Mouse (Mus musculus) embryonic facial prominence, embryonic 14.5 days (tissue): Measurements from ENCODE around the gene Dus3l. TPM values are rescaled to one million over a fixed set of nuclear protein-coding genes. Genes with fewer than 3 reads are reported as not detected.

ENCODE experiments used
- ATAC-seq: fragments of 200-750 bp; cut with Nextera tagmentation; 2 replicates; pipeline ENCODE4 v1.8.0; 2017; ENCODE audit warnings: low read depth, moderate number of reproducible peaks, moderate TSS enrichment
- DNase-seq: peaks from one replicate; pipeline ENCODE4 v3.0.0-alpha.2; 2015; ENCODE audit warnings: low spot score
- H3K27ac ChIP-seq: fragments of 300-500 bp; sonication (generic); replicated peaks from 2 replicates; pipeline ENCODE4 v1.5.1; 2014; ENCODE audit warnings: low read depth, mild to moderate bottlenecking, low read length, moderate library complexity
- H3K27me3 ChIP-seq: fragments of 300-500 bp; sonication (generic); replicated peaks from 2 replicates; pipeline ENCODE4 v1.6.1; 2014; ENCODE audit warnings: low read length; ENCODE audit not compliant: control insufficient read depth, insufficient read depth
- H3K36me3 ChIP-seq: fragments of 300-500 bp; sonication (generic); 2 replicates; pipeline ENCODE4 v1.6.1; 2014; ENCODE audit warnings: low read length, mixed read lengths; ENCODE audit not compliant: control insufficient read depth, insufficient read depth
- H3K4me1 ChIP-seq: fragments of 300-500 bp; sonication (generic); 2 replicates; pipeline ENCODE4 v1.6.1; 2014; ENCODE audit warnings: antibody characterized with exemption, low read length; ENCODE audit not compliant: control insufficient read depth, insufficient read depth
- H3K4me2 ChIP-seq: fragments of 300-500 bp; sonication (generic); 2 replicates; pipeline ENCODE4 v1.6.1; 2014; ENCODE audit warnings: low read depth, mild to moderate bottlenecking, low read length, moderate library complexity, mixed read lengths
- H3K4me3 ChIP-seq: fragments of 300-500 bp; sonication (generic); 2 replicates; pipeline ENCODE4 v1.5.1; 2014; ENCODE audit warnings: low read depth, mild to moderate bottlenecking, low read length
- H3K9ac ChIP-seq: fragments of 300-500 bp; sonication (generic); 2 replicates; pipeline ENCODE4 v1.6.1; 2014; ENCODE audit warnings: low read depth, mild to moderate bottlenecking, low read length, moderate library complexity, mixed read lengths
- H3K9me3 ChIP-seq: fragments of 300-500 bp; sonication (generic); 2 replicates; pipeline ENCODE4 v1.6.1; 2016; ENCODE audit warnings: low read length; ENCODE audit not compliant: control insufficient read depth
- WGBS: fragments of 180-500 bp; shearing (Covaris S2); extraction: QIAGEN DNeasy Blood & Tissue Kit; methylation state at CpG from one replicate; pipeline ENCODE4 v1.1.7; 2014; 5-methylcytosine and 5-hydroxymethylcytosine counted together
- polyA plus RNA-seq: library from polyadenylated mRNA; unstranded; fragments of >200 nt; fragmentation: Nextera tagmentation; extraction: Ambion mirVana; gene quantifications from 2 replicates; pipeline ENCODE4 v1.2.1, GENCODE M21; 2014

The Dus3l gene
- polyA plus RNA-seq, 1 experiment from 2014 or later = 33.3 TPM

- peak; percentile 58 for ATAC-seq
- Histone ChIP-seq H3K27me3 (no peaks in the 10 kb centered on the region), H3K27ac (peak overlapping the region; percentile 41), H3K9me3 (no peaks in the 10 kb centered on the region), H3K4me1 (peaks cover 5% of the 10 kb centered on the region), H3K4me3 (no peak overlapping the region), H3K36me3 (peaks cover 29% of the 10 kb centered on the region), H3K9ac (no peak overlapping the region), H3K4me2 (no peak overlapping the region)
- DNase-seq = peak; percentile 62
- WGBS = 18% methylated on average over 7 of the region's 7 CpGs
Measured at GRCm38 (mm10) chr17:56727029-56727649, 37.4 kb upstream of the Dus3l start.

- Histone ChIP-seq H3K9ac (no peak overlapping the region), H3K4me3 (no peak overlapping the region), H3K27me3 (no peaks in the 10 kb centered on the region), H3K4me2 (peak overlapping the region; percentile 8; the same call in 1 of the 2 replicates), H3K36me3 (peaks cover 23% of the 10 kb centered on the region), H3K9me3 (no peaks in the 10 kb centered on the region), H3K4me1 (peaks cover 5% of the 10 kb centered on the region), H3K27ac (0 out of 2 replicates have a peak overlapping the region, but pooled peaks have one; percentile 41)
- peak; percentile 19 for ATAC-seq
- peak; percentile 44 for DNase-seq
- 7% methylated on average over 12 of the region's 12 CpGs for WGBS
Measured at GRCm38 (mm10) chr17:56727659-56728058, 36.9 kb upstream of the Dus3l start.

GRCm38 (mm10) chr17:56728117-56728516 is 36.4 kb upstream of the Dus3l start:
- peak; percentile 47 for DNase-seq

DNA sequence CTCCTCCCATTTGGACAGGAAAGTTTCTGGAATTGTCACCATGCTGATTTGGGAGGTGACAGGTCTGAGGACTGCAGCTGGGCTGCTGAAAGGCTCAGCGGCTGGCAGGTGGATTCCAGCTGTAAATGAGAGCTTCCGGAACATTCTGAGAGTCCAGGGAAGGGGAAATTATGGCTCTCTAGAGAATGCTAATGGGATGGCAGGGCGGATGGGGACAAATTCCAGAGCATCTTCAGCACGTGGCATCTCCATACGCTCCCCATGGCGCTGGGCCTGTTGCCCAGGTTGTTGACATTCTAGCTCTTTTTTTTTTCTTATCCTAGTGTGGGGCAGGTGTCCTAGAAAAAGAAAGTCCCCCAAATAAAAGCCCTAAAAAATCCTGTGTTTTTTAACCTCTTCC is 35.4 kb upstream of the Dus3l start:
- DNase-seq (no peak), ATAC-seq (no peak)
- Histone ChIP-seq H3K27me3 (no peaks in the 10 kb centered on the region), H3K9ac (no peak overlapping the region), H3K27ac (no peak overlapping the region), H3K9me3 (no peaks in the 10 kb centered on the region), H3K4me1 (peaks cover 5% of the 10 kb centered on the region), H3K4me2 (no peak overlapping the region), H3K36me3 (0 out of 2 replicates have a peak, but pooled peaks cover 9% of the 10 kb centered on the region), H3K4me3 (no peak overlapping the region)
- WGBS = 42% methylated on average over 6 of the region's 6 CpGs

More at GRCm38 (mm10) chr17:56728117-56728516, 36.4 kb upstream of the Dus3l start:
- Histone ChIP-seq H3K4me3 (no peak overlapping the region), H3K36me3 (peaks cover 19% of the 10 kb centered on the region), H3K27me3 (no peaks in the 10 kb centered on the region), H3K9me3 (no peaks in the 10 kb centered on the region), H3K9ac (no peak overlapping the region), H3K27ac (no peak overlapping the region), H3K4me1 (peaks cover 5% of the 10 kb centered on the region), H3K4me2 (0 out of 2 replicates have a peak overlapping the region, but pooled peaks have one; percentile 8)
- 22% methylated on average over 11 of the region's 12 CpGs for WGBS
- ATAC-seq = no peak

DNA sequence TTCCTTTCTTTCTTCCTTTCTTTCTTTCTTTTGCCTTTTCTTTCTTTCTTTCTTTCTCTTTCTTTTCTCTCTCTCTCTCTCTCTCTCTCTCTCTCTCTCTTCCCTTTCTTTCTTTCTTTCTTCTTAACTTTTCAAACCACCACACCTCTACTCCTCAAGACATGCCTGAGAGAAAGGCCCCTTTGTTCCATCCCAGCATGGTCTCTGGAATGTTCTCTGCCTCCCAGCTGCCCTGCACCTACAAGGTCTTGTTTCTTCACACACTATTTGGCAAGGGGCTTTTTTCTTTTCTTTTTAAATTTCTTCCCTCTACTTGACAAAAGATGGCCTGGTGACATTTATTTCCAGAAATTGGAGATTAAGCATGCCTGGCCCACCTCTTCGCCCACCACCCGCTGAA is 34.9 kb upstream of the Dus3l start:
- no peak overlapping the region for H3K4me2 ChIP-seq
- ATAC-seq (no peak), DNase-seq (no peak)
- H3K9ac ChIP-seq = no peak overlapping the region
- H3K4me1 ChIP-seq = peaks cover 5% of the 10 kb centered on the region
- 0 out of 2 replicates have a peak, but pooled peaks cover 4% of the 10 kb centered on the region for H3K36me3 ChIP-seq
- no peak overlapping the region for H3K4me3 ChIP-seq
- 62% methylated on average over 2 of the region's 2 CpGs for WGBS
- H3K9me3 ChIP-seq = no peaks in the 10 kb centered on the region
- no peaks in the 10 kb centered on the region for H3K27me3 ChIP-seq
- no peak overlapping the region for H3K27ac ChIP-seq

DNA sequence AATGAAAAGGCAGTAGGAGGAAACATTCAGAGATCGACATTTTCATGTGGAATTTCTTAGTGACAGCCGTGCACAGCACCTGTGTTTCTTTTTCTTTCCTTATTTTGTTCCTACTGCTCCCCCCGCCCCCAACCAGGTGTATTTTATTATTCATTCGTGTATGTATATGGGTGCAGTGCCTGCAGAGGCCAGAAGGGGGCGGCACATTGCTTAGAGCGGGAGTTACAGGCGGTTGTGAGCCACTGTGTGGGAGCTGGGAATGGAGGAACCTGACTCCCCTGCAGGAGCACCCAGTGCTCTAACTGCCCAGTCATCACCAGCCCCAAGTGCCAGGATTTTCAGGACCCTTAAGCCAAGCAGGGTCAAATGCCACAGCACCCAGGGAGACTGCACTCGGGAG is 28.0 kb upstream of the Dus3l start:
- no peak overlapping the region for H3K9ac ChIP-seq
- no peaks in the 10 kb centered on the region for H3K27me3 ChIP-seq
- no peak overlapping the region for H3K27ac ChIP-seq
- H3K36me3 ChIP-seq = no peaks in the 10 kb centered on the region
- 47% methylated on average over 8 of the region's 8 CpGs for WGBS
- no peaks in the 10 kb centered on the region for H3K9me3 ChIP-seq
- H3K4me2 ChIP-seq = no peak overlapping the region
- H3K4me1 ChIP-seq = no peaks in the 10 kb centered on the region
- no peak for DNase-seq
- ATAC-seq = no peak
- H3K4me3 ChIP-seq = no peak overlapping the region

- Histone ChIP-seq H3K9ac (no peak overlapping the region), H3K4me2 (no peak overlapping the region), H3K4me1 (no peaks in the 10 kb centered on the region), H3K27me3 (no peaks in the 10 kb centered on the region), H3K36me3 (no peaks in the 10 kb centered on the region), H3K4me3 (no peak overlapping the region), H3K27ac (no peak overlapping the region), H3K9me3 (no peaks in the 10 kb centered on the region)
- ATAC-seq (no peak), DNase-seq (no peak)
- WGBS = 82% methylated on average over 10 of the region's 10 CpGs
Measured at GRCm38 (mm10) chr17:56738221-56738620, 26.3 kb upstream of the Dus3l start.

- H3K27ac ChIP-seq = no peak overlapping the region
- H3K27me3 ChIP-seq = no peaks in the 10 kb centered on the region
- DNase-seq = no peak
- no peak for ATAC-seq
- H3K4me3 ChIP-seq = no peak overlapping the region
- 87% methylated on average over 17 of the region's 17 CpGs for WGBS
- no peaks in the 10 kb centered on the region for H3K4me1 ChIP-seq
- no peak overlapping the region for H3K4me2 ChIP-seq
- no peak overlapping the region for H3K9ac ChIP-seq
- no peaks in the 10 kb centered on the region for H3K9me3 ChIP-seq
- H3K36me3 ChIP-seq = no peaks in the 10 kb centered on the region
Measured at GRCm38 (mm10) chr17:56740118-56740787, 24.3 kb upstream of the Dus3l start.

DNA sequence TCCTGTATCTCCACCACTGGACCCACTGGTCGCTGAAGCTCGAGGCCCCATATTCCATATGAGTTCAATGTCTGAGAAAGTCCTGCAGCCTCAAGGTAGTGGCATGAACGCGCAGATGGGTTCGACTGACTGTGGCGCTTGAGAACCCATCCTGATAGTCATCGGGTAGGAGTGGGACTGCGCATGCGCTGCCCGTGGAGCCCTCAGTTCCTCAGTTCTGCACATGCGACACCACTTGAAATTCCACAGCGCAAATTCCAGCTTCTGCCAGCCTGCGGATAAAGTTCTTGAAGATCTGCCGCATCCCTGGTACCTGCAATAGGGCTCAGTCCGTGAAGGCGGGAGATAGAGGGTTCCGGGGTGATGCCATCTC is 23.8 kb upstream of the Dus3l start:
- no peaks in the 10 kb centered on the region for H3K36me3 ChIP-seq
- no peak for ATAC-seq
- H3K4me3 ChIP-seq = no peak overlapping the region
- H3K27ac ChIP-seq = no peak overlapping the region
- WGBS = 82% methylated on average over 17 of the region's 17 CpGs
- H3K9me3 ChIP-seq = no peaks in the 10 kb centered on the region
- H3K27me3 ChIP-seq = no peaks in the 10 kb centered on the region
- DNase-seq = no peak
- no peak overlapping the region for H3K4me2 ChIP-seq
- no peak overlapping the region for H3K9ac ChIP-seq
- no peaks in the 10 kb centered on the region for H3K4me1 ChIP-seq
